Mouse (Mus musculus): Measurements from ENCODE around the gene Gsto2.
A peak's percentile ranks its signal among the peaks of the same experiment; 100 is the strongest.

Gsto2 gene

DNA sequence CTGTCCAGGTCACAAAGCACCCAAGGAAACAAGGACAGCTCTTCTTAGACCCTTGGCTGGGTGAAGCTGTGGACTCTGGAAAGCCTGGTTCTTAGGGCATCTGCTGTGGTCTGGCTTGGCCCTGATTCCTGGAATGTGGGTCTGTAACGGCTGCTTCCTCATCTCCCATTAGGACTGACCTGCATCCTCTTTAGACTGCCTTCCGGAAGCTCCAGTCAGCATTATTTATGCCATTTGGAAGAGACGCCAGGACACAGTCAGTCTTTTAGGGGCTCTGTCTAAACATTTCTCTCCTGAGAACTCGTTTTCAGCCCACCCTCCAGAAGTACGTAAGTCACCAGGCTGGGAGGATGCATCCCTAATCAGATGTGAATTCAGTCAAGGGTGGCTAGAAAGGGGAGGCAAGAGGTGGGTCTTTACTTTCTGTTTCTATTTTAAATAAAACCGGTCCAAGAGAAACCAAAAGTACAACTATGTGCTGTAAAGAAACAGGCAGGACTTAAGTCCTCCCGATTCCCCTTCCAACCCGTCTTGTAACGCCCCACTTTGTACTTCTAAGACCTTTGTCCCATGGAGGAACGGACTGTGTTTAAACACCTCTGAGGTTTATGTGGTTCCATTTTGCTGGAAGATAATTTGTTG is 25.3 kb downstream of the Gsto2 start:
- peak; percentile 85 for DNase-seq (ENCODE audit: extremely low read depth, insufficient read length, low spot score)

GRCm38 (mm10) chr19:47891562-47892312 is 26.4 kb downstream of the Gsto2 start:
- peak; percentile 86 for DNase-seq (ENCODE audit: extremely low read depth, insufficient read length, low spot score)

DNA sequence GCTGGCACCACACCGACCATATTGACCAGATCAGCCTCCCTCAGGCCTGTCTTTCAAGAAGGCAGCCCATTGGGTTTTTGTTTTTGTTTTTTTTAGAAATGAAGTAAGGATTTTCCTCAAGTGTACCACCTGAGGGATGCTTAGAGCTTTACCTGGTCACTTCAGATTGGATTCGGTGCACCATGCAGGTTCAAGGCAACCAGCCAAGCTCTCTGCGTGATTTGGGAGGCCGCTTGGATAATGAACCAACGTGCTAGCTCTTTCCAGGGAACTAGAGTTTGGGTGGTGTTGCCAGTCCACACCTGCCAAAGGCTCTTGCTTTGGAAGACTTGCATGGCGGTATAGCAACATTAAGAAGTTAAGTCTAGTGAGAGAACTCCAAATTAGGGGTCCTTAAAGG is 27.8 kb downstream of the Gsto2 start:
- no peak for DNase-seq (ENCODE audit: extremely low read depth, insufficient read length, low spot score)

- no peak for DNase-seq (ENCODE audit: extremely low read depth, insufficient read length, low spot score)
These were observed 33.2 kb downstream of the Gsto2 start for GRCm38 (mm10) chr19:47898472-47899079.

- DNase-seq (ENCODE audit: extremely low read depth, insufficient read length, low spot score), result no peak
These were observed 34.7 kb downstream of the Gsto2 start for GRCm38 (mm10) chr19:47900012-47900411.

- no peak for DNase-seq (ENCODE audit: extremely low read depth, insufficient read length, low spot score)
These were observed 35.2 kb downstream of the Gsto2 start for GRCm38 (mm10) chr19:47900558-47900957.

DNA sequence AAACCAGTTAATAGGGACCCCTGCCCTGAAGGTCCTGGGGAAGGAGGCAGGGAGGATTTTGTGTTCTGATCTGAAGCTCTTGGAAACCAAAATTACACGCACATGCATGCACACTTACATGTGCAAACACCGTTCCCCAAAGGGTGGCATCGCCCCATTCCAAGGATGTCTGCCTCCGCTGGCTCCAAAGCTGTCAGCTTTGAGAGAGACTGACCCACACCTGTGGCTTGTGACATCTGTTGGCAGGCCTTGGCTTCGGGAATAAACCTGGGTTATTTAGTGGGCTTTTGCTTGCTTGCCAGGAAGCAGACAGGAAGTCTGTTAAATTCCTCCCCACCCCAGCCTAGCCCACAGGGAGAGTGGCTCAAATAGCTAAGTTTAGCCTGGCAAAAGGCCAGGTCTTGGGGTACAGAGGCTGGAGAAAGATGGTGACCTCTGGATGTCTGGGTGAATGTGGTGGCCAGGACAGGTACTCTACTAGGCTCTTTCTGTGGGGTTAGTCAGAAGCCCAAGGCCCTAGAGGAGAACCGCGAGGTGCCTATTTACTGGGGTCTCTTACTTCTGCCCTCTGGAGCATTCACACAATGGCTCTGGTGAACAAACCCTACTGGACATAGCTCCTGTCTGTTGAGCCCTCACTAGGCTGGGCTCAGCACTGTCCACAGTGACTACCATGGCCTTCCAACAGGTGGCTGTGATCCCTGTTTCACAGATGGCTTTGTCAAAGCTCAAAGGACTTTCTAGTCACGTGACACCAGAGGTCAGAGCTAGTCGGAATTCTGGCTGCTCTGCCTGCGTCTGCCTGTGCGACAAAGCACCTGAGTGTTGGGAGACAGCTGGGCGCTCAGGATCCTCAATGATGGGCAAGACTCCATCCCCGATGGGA is 37.2 kb downstream of the Gsto2 start:
- peak; percentile 64 for DNase-seq (ENCODE audit: extremely low read depth, insufficient read length, low spot score)

DNA sequence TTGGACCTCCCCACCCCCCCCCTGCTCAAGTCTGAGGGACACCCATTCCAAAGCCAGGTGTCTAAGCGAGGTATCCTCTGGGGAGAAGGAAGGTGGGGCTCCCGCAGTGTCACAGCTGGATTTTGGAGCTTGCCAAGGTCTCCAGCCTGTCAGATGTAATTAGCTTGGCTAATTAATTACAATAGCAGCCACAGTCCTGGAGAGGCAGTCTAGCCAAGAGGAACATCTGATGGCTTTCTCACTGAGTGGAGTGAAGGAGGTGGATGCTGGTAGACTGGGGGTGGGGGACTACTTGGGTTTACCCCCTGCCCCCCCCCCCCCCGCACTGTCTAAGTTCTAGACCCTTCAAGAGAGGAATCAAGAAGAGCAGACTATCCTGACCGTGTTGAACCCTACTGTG is 38.3 kb downstream of the Gsto2 start:
- no peak for DNase-seq (ENCODE audit: extremely low read depth, insufficient read length, low spot score)

DNA sequence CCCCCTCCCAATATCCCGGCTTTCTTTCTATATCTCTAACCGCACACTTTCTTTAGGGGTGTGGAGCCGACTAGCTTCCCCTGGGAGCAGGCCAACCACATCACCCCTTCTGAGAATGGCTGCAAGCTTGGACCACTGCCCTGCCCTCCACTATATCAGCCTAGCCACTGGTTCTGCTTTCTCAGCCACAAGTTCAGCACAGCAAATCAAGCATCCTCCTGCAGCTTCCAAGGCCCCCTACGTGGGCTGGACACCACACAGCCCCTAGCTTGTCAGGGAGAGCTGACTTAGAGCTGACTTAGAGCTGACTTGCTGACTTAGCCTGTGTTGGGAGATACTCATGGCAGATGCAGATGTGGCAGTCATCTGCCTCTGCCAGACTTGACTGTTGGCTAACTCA is 39.7 kb downstream of the Gsto2 start:
- no peak for DNase-seq (ENCODE audit: extremely low read depth, insufficient read length, low spot score)

DNA sequence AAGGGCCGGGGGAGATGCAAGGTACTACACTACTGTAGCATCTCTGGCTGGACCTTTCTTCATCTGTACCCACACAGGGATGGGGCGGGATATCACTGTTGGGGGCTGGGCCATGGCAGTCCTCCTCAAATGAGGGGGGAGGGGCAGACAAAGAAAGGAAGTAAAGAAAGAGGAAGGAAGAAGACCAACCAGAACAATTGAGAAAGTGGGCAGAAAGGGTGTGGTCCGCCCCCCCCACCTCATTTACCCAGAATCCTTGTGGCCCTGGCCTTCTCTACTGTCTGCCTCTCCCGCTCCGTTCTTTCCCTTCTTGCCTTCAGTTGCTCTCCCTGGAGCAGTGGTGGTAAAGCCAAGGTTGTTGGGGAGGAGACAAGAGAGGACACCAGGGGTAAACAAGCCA is 40.3 kb downstream of the Gsto2 start:
- DNase-seq (ENCODE audit: extremely low read depth, insufficient read length, low spot score), result no peak

DNA sequence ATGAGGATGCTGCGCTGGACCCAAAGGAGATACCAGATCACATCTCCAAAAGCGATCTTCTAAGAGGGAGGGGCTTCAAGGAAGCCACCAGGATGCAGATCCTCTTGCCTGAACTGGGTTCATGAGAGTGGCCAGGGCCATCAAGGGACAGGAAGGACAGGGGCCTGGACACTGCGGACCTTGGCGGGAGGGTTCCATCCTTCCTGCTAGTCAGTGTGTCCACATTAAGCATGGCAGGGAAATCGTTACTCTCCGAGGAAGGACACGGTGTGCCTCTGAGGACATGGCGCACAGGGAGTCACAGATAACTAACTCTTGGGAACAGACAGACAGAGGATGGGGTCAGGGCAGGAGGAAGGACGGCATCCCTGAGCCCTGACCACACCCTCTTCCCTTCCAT is 42.3 kb downstream of the Gsto2 start:
- DNase-seq (ENCODE audit: extremely low read depth, insufficient read length, low spot score), result no peak

- DNase-seq (ENCODE audit: extremely low read depth, insufficient read length, low spot score), result no peak
These were observed 43.6 kb downstream of the Gsto2 start for GRCm38 (mm10) chr19:47908961-47909371.

DNA sequence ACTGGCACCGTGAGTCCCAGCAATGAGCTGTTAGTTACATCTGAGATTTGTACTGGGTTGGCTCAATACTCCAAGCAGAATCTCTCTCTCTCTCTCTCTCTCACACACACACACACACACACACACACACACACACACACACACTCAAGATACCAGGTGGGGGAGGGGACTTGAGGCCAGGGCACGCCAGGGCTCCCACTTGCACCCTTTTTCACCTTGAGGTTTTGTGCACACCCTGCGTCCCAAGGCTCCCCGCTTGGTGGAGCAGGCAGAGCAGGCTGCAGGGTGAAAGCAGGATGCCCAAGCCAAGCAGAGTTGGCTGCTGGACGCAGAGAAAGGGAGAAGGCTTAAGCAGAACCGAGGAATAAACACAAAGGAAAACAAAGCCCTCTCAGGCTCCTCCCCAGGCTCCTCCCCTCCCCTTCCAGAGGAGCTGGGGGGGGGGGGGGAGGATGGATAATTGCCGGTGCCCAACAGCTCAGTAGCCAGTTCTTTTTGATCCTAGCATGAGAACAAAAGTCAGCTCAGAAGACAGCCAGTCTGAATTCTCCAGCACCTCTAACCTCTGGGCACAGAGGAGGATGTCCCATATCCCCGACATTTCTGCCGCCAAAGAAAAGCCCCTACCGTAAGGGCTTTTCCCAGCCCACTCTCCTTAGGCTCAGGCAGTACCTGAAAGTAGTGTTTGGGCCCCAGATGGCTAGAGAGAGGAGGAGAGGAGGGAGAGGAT is 44.2 kb downstream of the Gsto2 start:
- DNase-seq (ENCODE audit: extremely low read depth, insufficient read length, low spot score), result no peak

GRCm38 (mm10) chr19:47910117-47910618 is 44.8 kb downstream of the Gsto2 start:
- DNase-seq (ENCODE audit: extremely low read depth, insufficient read length, low spot score), result no peak

GRCm38 (mm10) chr19:47910751-47911150 is 45.4 kb downstream of the Gsto2 start:
- DNase-seq (ENCODE audit: extremely low read depth, insufficient read length, low spot score), result no peak

DNA sequence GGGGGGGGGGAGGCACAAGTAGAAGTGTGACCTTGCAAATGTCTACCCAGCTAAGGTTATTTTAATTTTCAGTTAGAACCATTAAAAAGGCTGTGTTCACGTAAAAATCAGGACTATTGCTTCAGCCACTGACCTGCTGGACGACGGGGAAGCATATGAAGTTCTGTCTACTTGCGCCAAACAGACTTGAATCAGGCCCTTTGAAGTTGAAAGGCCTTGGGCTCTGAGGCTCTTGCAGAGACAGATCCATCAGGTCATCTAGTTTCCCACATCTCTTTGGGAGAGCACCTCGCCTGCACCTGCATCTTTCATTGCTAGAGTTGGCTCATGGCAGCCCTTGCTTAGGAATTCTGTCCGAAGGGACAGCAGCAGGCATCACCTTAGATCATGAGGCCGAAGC is 48.0 kb downstream of the Gsto2 start:
- no peak for DNase-seq (ENCODE audit: extremely low read depth, insufficient read length, low spot score)

DNA sequence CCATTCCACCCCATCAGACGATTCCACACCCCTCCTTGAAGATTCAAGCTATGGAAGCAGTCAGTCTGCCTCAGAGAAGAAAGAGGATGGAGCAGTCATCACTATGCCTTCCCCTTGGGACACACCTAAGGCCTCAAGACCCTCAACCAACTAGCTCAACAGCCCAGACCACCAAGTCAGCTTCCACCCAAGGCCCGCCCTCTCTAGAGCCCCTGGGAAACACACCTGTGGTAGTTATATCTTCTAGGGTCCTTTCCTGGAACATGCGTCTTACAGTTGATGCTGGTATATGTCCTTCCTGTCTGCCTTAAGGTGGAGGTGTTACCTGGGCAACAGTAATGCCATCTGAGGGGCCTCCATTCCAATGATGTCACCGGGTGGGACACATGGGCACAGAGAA is 48.9 kb downstream of the Gsto2 start:
- DNase-seq (ENCODE audit: extremely low read depth, insufficient read length, low spot score), result no peak

DNA sequence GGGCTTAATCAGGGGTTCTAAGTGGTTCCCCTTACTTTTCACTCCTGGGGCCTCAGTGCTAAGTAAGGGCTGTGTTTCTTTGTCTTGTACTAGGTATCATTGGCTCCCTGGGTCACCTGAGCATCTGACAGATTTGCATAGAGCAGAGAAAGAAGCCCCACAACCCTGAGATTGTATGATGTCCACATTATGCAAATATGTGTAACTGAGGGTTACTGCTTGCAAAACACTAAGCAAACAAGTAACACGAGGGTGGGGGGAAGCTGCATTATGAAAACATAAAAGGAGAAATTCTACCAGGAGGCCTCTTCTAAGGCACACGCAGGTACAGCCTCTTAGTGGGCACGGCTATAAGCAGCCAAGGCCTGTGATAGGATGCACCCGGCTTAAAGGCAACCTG is 49.9 kb downstream of the Gsto2 start:
- no peak for DNase-seq (ENCODE audit: extremely low read depth, insufficient read length, low spot score)

DNA sequence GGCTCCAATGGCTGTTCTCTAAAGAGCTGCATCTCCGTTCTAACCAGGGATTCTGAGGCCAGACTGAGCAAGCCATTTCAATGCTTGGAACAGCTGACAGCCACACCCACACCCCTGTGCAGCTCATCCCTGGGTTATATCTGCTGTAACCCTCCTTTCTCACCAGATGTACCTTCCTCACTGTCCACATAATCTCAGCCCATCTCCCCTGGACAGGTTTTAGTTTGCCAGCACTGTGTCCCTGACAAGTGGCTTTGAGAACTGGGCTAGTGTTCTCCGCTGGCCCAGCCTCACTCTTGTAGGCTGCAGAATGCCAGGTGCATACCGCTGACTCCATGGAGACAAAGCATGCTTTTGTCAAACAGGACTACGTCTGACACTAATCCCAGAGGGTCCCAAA is 52.1 kb downstream of the Gsto2 start:
- DNase-seq (ENCODE audit: extremely low read depth, insufficient read length, low spot score), result no peak

DNA sequence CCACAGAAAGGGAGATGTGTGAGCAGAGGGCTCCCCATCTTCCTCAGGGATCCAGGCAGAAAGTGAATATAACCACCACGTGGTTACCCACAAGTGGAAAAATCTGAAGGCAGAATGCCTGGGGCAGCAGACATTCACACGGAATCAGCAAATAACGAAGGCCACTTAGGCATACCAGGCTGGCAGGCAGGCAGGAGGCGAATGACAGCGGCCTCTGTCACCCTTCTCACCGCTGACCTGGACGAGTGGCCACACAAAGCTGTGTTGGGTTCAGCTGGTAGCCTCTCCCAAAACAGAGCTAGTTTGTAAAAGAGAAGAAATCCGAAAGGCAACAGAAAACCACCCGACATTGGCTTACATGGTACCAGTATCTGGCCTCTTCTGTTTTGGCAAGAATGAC is 52.7 kb downstream of the Gsto2 start:
- DNase-seq (ENCODE audit: extremely low read depth, insufficient read length, low spot score), result peak; percentile 37
